Mouse (Mus musculus): Measurements from ENCODE around the gene Ubxn1.
"Not testable (repeated sequence)": the region's sequence is repeated elsewhere in the genome, so short reads cannot be mapped to it uniquely, and the experiment has no call there.

Ubxn1 gene

GRCm38 (mm10) chr19:8871267-8872186 is at the start of gene Ubxn1:
Ubxn1 (plus strand) TSS chr19:8871496.
- in situ Hi-C loops (cut with MboI, MseI), result no loop called here

- in situ Hi-C loops (cut with MboI, MseI), result loop anchor here (5.0 to 10.0 kb wide), 2 partner anchors 45 to 82 kb away; no protein-coding TSS in a partner anchor
Measured at GRCm38 (mm10) chr19:8822696-8823095, 48.6 kb upstream of the Ubxn1 start.

GRCm38 (mm10) chr19:8829660-8830059 is 41.6 kb upstream of the Ubxn1 start, which contains the start of gene AC129217.1:
AC129217.1 (plus strand) TSS chr19:8829773.
- in situ Hi-C loops (cut with MboI, MseI), result loop anchor here (10.0 kb wide), 1 partner anchor 75 kb away; no protein-coding TSS in a partner anchor

GRCm38 (mm10) chr19:8830664-8831063 is 40.6 kb upstream of the Ubxn1 start:
- in situ Hi-C loops (cut with MboI, MseI), result no loop called here

- in situ Hi-C loops (cut with MboI, MseI), result no loop called here
Measured at GRCm38 (mm10) chr19:8831262-8831661, 40.0 kb upstream of the Ubxn1 start.

GRCm38 (mm10) chr19:8832971-8833370 is 38.3 kb upstream of the Ubxn1 start:
- in situ Hi-C loops (cut with MboI, MseI), result no loop called here

GRCm38 (mm10) chr19:8836327-8836726 is 35.0 kb upstream of the Ubxn1 start:
- in situ Hi-C loops (cut with MboI, MseI), result not testable (repeated sequence)

GRCm38 (mm10) chr19:8837251-8837791 is 34.0 kb upstream of the Ubxn1 start, which contains the start of gene Bscl2:
Bscl2 (plus strand) TSS chr19:8837467.
- in situ Hi-C loops (cut with MboI, MseI), result no loop called here

- in situ Hi-C loops (cut with MboI, MseI), result no loop called here
Measured at GRCm38 (mm10) chr19:8838041-8838730, 33.1 kb upstream of the Ubxn1 start.

GRCm38 (mm10) chr19:8839103-8839907 is 32.0 kb upstream of the Ubxn1 start, which contains the start of gene Gng3:
Gng3 (minus strand) TSS chr19:8839194.
- in situ Hi-C loops (cut with MboI, MseI), result no loop called here

GRCm38 (mm10) chr19:8839908-8840791 is 31.1 kb upstream of the Ubxn1 start:
- in situ Hi-C loops (cut with MboI, MseI), result no loop called here

GRCm38 (mm10) chr19:8841012-8841411 is 30.3 kb upstream of the Ubxn1 start:
- in situ Hi-C loops (cut with MboI, MseI), result no loop called here

GRCm38 (mm10) chr19:8842961-8843360 is 28.3 kb upstream of the Ubxn1 start:
- in situ Hi-C loops (cut with MboI, MseI), result no loop called here

GRCm38 (mm10) chr19:8844371-8845129 is 26.7 kb upstream of the Ubxn1 start:
- in situ Hi-C loops (cut with MboI, MseI), result no loop called here

- in situ Hi-C loops (cut with MboI, MseI), result no loop called here
Measured at GRCm38 (mm10) chr19:8848356-8848755, 22.9 kb upstream of the Ubxn1 start.

GRCm38 (mm10) chr19:8850402-8850901 is 20.8 kb upstream of the Ubxn1 start, which contains the start of gene Lrrn4cl:
Lrrn4cl (plus strand) TSS chr19:8850768.
- in situ Hi-C loops (cut with MboI, MseI), result no loop called here

- in situ Hi-C loops (cut with MboI, MseI), result no loop called here
Measured at GRCm38 (mm10) chr19:8851639-8852038, 19.7 kb upstream of the Ubxn1 start.

GRCm38 (mm10) chr19:8852236-8852928 is 18.9 kb upstream of the Ubxn1 start:
- in situ Hi-C loops (cut with MboI, MseI), result no loop called here
